Mouse (Mus musculus): ENCODE measurements at regions not wholly inside any gene's neighbourhood (a gene's known extent, or its start where the extent isn't known, plus 50 kb on each side); places are given as distances from the start of the nearest gene placed in this dataset.

GRCm38 (mm10) chr10:53852091-53852490, 101.2 kb upstream of the Fam184a start:
- H3K4me3 ChIP-seq (replicated peaks) = no peak overlapping the region
- H3K9ac ChIP-seq = no peak overlapping the region
- H3K36me3 ChIP-seq (replicated peaks) = no peaks in the 10 kb centered on the region
- ATAC-seq (ENCODE audit: low FRiP score) = no peak
- 68% methylated on average over 1 of the region's 1 CpGs for WGBS
- H3K9me3 ChIP-seq = no peaks in the 10 kb centered on the region
- no peak overlapping the region for H3K27ac ChIP-seq
- no peaks in the 10 kb centered on the region for H3K27me3 ChIP-seq
- no peak overlapping the region for H3K4me2 ChIP-seq
- no peaks in the 10 kb centered on the region for H3K4me1 ChIP-seq

- H3K4me1 ChIP-seq = no peaks in the 10 kb centered on the region
- no peak overlapping the region for H3K27ac ChIP-seq
- no peak for ATAC-seq (ENCODE audit: low FRiP score)
- H3K4me2 ChIP-seq = no peak overlapping the region
- no peaks in the 10 kb centered on the region for H3K36me3 ChIP-seq (replicated peaks)
- H3K9me3 ChIP-seq = no peaks in the 10 kb centered on the region
- 84% methylated on average over 4 of the region's 4 CpGs for WGBS
- no peak overlapping the region for H3K4me3 ChIP-seq (replicated peaks)
- H3K9ac ChIP-seq = no peak overlapping the region
- no peaks in the 10 kb centered on the region for H3K27me3 ChIP-seq
Measured at GRCm38 (mm10) chr10:53850568-53850967, 99.6 kb upstream of the Fam184a start.

- Histone ChIP-seq H3K27ac (no peak overlapping the region), H3K4me3 (replicated peaks) (no peak overlapping the region), H3K36me3 (replicated peaks) (no peaks in the 10 kb centered on the region), H3K4me2 (no peak overlapping the region), H3K9me3 (no peaks in the 10 kb centered on the region), H3K4me1 (no peaks in the 10 kb centered on the region), H3K27me3 (no peaks in the 10 kb centered on the region), H3K9ac (no peak overlapping the region)
- WGBS = 87% methylated on average over 2 of the region's 2 CpGs
- no peak for ATAC-seq (ENCODE audit: low FRiP score)
Measured at GRCm38 (mm10) chr10:53813244-53813620, 62.3 kb upstream of the Fam184a start.

GRCm38 (mm10) chr10:53812597-53813243, 61.8 kb upstream of the Fam184a start:
- H3K36me3 ChIP-seq (replicated peaks) = no peaks in the 10 kb centered on the region
- no peaks in the 10 kb centered on the region for H3K27me3 ChIP-seq
- no peaks in the 10 kb centered on the region for H3K4me1 ChIP-seq
- WGBS = 39% methylated on average over 7 of the region's 7 CpGs
- ATAC-seq (ENCODE audit: low FRiP score) = peak; percentile 53; the same call in 1 of the 2 replicates
- H3K4me3 ChIP-seq (replicated peaks) = no peak overlapping the region
- no peak overlapping the region for H3K9ac ChIP-seq
- H3K27ac ChIP-seq = no peak overlapping the region
- H3K4me2 ChIP-seq = no peak overlapping the region
- H3K9me3 ChIP-seq = no peaks in the 10 kb centered on the region

- H3K27ac ChIP-seq = no peak overlapping the region
- no peak overlapping the region for H3K9ac ChIP-seq
- ATAC-seq (ENCODE audit: low FRiP score) = peak; percentile 20; the same call in 1 of the 2 replicates
- no peak overlapping the region for H3K4me2 ChIP-seq
- no peaks in the 10 kb centered on the region for H3K9me3 ChIP-seq
- H3K4me1 ChIP-seq = no peaks in the 10 kb centered on the region
- no peaks in the 10 kb centered on the region for H3K36me3 ChIP-seq (replicated peaks)
- 76% methylated on average over 14 of the region's 14 CpGs for WGBS
- no peaks in the 10 kb centered on the region for H3K27me3 ChIP-seq
- H3K4me3 ChIP-seq (replicated peaks) = no peak overlapping the region
Measured at GRCm38 (mm10) chr10:53811904-53812596, 61.1 kb upstream of the Fam184a start.

- Histone ChIP-seq H3K9ac (no peak overlapping the region), H3K36me3 (replicated peaks) (no peaks in the 10 kb centered on the region), H3K4me3 (replicated peaks) (no peak overlapping the region), H3K27ac (no peak overlapping the region), H3K4me2 (no peak overlapping the region), H3K4me1 (no peaks in the 10 kb centered on the region), H3K27me3 (no peaks in the 10 kb centered on the region), H3K9me3 (no peaks in the 10 kb centered on the region)
- ATAC-seq (ENCODE audit: low FRiP score) = no peak
- WGBS = 68% methylated on average over 8 of the region's 8 CpGs
Measured at GRCm38 (mm10) chr10:53806697-53807096, 55.8 kb upstream of the Fam184a start.

- Histone ChIP-seq H3K36me3 (replicated peaks) (no peaks in the 10 kb centered on the region), H3K9ac (no peak overlapping the region), H3K4me2 (no peak overlapping the region), H3K9me3 (no peaks in the 10 kb centered on the region), H3K27ac (no peak overlapping the region), H3K4me3 (replicated peaks) (no peak overlapping the region), H3K27me3 (no peaks in the 10 kb centered on the region), H3K4me1 (no peaks in the 10 kb centered on the region)
- ATAC-seq (ENCODE audit: low FRiP score) = no peak
- WGBS = 69% methylated on average over 7 of the region's 7 CpGs
Measured at GRCm38 (mm10) chr10:53801048-53801641, 50.2 kb upstream of the Fam184a start.
